Mouse (Mus musculus) megakaryocyte, adult 5-6 weeks (primary cell): ENCODE measurements around the gene Rab6a. TPM values are rescaled to one million over a fixed set of nuclear protein-coding genes. Genes with fewer than 3 reads are reported as not detected.

ENCODE experiments used
- ATAC-seq: 2 replicates; pipeline ENCODE4 v1.8.0; 2016; ENCODE audit warnings: mild to moderate bottlenecking, inconsistent platforms; ENCODE audit not compliant: poor library complexity, severe bottlenecking
- total RNA-seq, 2 experiments: library from RNA; stranded (forward) in 1 of 2; stranded (reverse) in 1 of 2; fragments of 153-499, 151-499 nt in 1 of 2; fragments of 221-1000, 200-1000 nt in 1 of 2; gene quantifications; 2 replicates each; pipeline versions ENCODE4 v1.2.3 to v1.2.4; 2015 to 2017

Gene Rab6a
- total RNA-seq, 2 experiments from 2014 or later, result 87.5 to 102 TPM

DNA sequence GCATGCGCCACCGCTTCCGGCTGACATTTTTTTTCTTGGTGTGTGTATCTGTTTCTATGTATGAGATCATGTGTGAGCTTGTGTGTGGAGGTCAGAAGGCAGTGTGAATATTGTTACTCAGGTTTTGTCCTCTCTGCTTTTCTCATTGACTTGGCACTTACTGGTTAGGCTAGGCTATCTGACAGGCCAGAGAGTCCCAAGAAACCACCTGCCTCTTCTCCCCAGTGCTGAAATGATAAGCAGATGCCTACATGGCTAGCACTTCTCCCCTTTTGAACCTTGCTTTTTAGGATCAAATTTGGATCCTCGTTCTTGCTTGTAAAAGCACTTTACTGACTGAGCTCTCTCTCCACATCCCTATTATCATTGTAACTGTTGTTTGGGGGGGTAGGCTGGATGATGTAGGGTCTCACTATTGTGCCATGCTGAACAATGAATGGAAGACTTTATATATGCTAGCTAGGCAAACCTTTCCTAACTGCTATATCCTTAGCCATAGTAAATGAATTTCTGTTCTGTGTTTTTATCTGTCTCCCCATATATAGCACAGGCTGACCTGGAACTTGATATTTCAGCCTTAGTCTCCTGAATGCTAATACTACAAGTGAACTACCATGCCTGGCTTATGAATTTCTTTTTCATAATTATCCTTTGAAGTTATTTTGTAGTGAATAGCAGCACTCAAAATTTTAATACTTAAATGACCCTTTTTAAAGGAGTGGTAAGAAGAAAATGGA, 9.1 kb downstream of the Rab6a start:
- ATAC-seq, result no peak

DNA sequence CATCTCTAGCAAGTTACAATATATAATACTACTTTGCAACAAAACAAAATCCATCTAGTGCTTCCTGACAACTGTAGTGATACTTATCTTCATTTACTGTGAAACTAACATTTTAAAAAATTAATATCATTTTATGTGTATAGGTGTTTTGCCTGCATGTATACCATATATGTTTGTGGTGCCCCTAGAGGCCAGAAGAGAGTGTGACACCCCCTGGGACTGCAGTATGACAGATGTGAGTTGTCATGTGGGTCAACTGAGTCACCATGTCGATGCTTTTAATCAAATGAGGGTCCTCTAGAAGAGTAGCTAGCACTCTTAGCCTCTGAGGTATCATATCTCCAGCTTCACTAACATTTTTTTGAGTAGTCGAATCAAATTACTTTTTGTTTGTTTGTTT, 15.1 kb downstream of the Rab6a start:
- ATAC-seq, result no peak

DNA sequence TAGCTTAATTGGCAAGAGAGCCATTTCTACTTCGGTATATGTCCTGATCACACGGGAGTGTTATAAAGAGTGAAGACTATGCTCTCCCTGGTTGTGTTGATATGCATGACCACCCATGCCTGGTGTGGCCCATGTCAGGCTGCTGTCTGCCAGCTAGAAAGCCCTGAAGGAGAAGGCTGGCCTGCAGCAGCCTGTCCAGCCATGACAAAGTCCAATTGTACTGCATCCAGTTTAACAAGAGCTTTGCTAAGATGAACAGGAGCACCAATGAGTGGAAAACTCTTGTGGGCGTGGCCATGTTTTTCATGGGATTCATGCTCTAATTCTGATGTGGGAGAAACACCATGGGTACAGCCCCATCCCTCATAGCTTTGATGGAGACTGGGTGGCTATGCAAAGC, 17.3 kb downstream of the Rab6a start:
- ATAC-seq, result no peak

DNA sequence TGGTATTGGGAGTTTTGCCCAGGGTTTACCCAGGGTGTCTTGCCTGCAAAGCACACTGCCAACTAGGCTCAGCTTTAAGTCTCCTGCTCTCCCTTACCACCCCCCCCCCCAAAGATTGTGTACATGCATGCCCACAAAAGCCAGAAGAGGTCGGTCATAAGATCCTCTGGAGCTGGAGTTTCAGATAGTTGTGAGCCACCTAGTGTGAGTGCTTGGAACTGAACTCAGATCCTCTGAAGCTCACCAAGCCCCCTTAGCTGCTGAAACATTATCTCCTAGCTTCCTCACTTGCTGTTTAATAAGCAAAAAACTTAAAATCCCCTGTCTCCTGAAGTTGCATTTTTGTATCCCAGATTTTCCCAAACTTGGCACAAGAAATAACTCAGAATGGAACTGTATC, 30.4 kb downstream of the Rab6a start:
- ATAC-seq, result no peak; the same call in 1 of the 2 replicates

DNA sequence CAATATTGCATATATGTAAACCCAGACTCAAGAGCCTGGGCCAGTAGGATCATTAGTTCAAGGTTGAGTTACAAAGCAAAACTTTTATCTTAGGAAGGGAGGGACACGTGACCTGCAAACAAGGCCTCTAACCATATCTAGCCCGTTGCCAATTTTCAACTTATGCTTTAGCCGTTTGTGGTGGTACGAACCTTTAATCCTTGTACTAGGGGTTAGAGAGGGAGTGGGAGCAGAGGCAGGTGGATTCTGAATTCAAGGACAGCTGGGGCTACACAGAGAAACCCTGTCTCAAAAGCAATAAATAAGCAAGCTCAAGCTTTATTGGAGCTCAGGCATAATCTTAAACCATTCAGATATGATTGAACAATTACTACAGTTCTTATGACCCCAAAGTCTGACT, 35.2 kb downstream of the Rab6a start:
- no peak for ATAC-seq

DNA sequence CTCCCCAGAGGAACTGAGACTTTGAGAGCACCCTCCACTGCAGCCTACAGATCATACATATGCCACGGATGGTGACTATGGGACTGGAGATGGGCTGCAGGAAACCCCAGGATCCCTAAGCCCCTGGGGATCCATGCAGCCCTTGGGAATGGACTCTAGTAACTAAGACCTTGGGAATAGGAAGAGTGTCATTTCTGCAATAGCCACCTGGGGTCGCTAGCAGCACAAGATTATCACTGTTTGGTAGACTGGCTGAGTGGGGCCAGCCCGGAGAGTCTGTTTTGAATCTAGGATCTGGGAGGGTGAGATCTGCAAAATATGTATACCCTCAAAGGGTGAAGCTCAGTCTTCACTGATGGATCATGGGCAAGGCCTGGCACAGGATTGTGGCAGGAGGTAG, 37.9 kb downstream of the Rab6a start:
- ATAC-seq, result no peak

DNA sequence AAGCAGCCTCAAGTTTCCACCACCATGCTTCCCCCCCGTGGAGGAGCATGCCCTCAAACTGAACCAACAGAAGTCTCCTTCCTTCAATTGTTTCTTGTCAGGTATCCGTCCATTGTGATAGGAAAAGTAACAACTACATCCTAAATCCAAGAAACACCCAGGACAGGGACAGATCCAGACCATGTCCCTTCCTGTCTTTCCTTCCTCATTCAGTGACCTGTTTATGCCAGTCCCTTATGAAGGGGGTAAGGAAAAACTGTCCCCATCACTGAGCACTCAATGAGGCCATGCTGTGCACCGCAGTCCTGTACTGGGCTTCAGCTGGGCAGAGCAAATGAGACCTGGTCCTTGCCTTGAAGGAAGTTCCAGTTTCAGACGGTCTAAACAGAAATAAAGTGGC, 41.9 kb downstream of the Rab6a start:
- ATAC-seq, result no peak

DNA sequence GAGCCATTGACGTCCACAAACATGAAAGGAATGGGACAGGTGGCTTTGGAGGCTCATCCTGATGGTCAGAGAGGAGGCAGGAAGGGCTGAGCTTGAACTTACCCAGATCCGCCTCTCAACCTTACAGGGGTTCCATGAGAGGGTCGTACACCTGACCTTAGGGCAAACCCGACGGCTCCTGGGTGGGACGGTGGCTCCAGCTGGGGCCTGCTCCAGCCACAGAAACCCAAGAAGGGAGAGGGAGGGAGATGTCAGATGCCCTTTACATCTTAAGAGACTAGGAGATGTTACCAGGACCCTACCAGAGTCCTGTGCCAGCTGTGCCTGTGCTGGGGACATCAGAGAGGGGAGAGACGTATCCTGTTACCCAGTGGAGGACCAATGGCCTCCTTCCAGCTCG, 42.6 kb downstream of the Rab6a start:
- no peak for ATAC-seq

DNA sequence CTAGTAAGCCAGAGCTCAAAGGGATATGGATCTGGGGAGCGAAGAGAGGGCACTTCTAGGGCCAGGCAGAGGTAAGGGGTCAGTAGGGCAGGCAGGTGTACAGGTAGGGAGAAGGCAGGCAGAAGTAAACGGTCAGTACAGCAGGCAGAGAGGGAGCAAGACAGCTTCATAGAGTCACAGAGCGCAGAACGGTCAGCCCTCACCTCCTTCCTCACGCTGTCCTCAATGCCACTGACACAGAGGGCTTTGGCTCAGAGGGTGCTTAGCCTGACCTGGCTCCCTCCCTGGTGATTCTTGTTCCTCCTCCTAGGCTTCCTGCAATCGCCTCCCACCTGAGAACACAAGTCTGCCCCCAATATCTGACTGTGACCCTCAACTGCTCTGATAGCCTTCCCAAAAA, 43.2 kb downstream of the Rab6a start:
- no peak for ATAC-seq

DNA sequence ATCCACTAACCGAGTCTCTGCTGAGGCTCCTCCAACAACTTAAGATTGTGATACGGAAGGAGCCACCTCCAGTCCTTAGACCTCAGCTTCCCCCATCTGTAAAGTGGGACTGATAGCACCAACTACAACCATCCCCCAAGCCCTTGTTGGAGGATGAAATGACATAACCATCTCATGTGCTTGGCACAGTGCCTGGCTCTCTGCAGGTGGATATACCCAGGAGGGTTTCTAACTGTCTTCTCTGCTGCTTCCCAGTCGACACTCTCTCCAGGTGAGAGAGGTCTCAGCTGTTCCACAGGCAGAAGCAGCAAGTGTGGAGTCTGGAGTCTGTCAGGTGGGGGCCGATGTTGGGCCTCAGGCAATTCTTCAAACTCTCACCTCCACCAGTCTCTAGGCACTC, 43.8 kb downstream of the Rab6a start:
- no peak for ATAC-seq

DNA sequence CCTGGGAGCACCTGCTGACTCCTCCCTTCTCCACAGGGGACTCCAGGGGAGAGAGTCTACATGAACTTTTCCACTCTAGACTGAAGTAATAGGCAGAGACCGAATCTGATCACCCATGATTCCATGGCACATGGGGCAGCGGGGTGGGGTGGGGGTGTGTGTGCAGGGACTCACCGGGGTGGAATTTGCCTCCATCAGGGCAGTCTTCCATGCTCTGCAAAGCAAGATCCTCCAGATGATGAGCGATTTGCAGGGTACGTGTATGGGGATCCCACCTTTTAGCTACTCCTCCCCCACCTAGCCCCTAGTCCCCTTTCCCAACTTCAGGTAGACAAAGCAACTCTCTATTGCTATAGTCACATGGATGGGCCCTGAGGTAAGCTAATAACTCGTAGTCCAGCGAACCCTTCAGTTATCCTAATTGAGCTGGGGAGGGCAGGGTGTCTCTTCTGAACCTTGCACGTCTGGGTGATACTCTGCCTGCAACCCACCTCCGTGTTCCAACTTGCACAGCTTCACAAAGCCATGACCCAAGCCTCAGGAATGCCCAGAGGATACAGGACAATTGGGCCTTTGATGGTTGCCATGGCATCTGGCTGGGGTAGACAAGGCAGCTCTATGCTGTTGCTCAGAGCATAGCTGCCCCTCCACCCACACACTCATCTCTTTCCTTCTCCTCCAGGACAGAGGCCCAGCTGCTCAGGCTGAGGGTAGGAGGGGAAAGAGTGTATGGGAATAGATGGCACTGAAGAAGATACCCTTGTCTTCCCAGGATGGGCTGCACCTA, 46.5 kb downstream of the Rab6a start:
- no peak for ATAC-seq

DNA sequence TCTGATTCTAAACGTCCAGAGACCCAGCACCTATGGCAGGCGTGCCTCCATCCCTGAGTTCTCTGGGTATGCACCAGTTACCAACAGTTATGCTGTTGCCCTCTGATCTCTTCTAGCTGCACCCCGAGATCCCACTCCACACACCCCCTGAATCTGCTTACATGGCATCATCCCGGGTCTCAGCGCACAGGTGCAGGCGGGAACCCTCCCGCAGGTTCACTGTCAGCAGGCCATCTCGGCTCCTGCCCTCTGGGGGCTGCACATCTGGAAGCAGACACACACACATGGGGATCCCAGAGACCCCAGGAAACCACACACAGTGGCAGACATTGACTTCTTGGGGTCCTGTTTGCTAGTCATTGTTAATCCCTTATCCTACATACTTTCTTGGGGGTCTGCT, 47.2 kb downstream of the Rab6a start:
- ATAC-seq, result no peak

DNA sequence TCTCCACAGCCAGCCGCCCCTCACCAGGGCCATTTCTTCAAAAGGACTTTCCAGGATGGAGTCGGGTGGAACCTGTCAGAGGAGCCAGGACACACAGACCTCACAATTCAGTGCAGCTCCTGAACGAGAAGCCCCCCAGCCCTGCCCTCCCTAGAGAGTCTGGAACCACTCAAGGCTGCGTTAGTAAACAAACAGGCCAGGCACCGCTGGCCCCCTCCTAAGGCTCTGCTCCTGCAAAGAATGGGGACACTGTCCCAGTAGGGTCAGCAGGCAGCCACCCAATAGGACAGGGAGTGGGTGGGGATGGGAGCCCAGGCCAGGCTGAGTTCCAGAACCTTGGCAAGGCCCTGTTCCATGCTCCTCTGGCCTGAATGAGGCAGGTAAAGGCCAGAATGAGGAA, 49.5 kb downstream of the Rab6a start:
- no peak for ATAC-seq

DNA sequence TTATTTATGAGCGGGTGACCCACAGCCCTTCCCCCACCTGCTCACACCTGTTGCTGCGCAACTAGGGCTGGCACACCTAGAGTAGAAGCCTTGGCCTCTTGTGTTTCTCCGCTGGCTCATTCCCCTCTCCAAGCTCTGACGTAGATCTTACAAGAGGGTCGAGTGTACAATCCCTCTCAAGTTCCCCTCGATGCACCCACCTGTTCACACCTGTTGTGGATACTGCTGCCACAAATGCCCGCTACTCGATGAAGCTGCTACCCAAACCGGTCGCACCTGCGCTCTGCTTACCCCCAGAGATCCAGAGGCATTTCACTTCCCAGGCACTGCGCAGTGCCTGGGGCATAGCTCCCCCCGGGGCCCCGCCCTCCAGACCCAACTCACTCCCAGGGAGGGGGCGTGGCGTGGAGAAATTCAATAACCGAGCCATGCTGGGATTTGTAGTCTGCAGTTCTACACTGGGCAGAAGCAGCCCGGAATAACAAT, 50.9 kb downstream of the Rab6a start:
- ATAC-seq, result no peak

DNA sequence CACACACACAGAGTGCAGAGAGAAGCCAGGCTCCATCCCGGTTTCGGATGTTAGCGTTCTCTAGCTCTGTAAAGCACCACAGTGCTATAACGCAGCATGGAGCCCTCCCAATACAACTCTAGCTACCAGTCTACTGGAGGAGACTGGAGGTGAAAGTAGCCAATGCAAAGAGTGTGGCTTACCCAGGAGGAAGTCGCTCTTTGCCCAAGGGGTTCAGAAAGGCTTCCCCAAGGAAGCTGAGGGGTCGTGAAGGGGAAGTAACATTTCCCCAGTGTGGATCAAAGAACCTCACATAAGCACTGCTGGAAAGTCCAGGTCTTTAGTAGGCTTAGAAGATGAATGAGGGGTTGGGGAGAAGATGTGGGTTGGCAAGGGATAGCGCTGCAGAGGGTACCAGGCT, 54.1 kb downstream of the Rab6a start:
- ATAC-seq, result no peak

DNA sequence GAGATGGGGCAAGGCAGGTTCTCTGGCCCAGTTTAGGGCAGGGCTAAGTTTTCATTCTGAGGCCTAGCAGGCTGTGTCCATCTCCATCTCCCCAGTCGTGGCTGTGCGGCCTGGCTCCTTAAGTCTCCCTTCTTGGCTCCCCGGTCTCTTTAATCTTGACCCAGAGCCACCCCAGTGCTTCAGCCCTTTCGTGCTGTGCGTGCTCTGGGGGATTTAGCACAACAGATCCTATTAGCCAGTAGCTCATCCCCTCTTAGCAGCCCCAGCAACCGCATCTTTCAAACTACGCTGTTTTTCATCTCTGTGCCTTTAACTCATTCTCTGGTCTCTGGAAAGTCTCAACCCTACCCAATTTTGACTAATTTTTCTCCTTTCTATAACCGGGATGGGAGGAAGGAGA, 55.0 kb downstream of the Rab6a start, which contains the start of gene Plekhb1:
Gene Plekhb1 (minus strand): TSS at position 184 of the 400 bp plus-strand sequence.
- ATAC-seq, result no peak

DNA sequence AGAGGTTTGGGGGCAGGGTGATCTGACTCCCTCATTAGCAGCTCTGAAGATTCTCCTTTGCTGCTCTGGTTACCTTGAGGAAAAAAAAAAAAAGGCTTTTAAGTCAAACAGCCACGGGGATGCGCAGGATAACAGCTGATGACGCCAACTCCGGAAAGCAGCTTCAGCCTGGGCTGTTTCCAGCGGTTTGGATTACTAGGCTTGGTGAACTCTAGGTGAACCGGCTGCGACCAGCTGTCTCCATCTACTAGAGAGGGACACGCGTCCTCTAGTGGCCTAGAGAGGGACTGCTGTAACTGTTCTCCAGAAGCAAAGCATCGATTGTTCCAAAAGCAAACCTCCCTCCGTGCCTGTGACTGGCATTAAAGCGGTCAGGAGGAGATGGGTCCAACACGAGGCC, 56.0 kb downstream of the Rab6a start:
- peak; percentile 94 for ATAC-seq

DNA sequence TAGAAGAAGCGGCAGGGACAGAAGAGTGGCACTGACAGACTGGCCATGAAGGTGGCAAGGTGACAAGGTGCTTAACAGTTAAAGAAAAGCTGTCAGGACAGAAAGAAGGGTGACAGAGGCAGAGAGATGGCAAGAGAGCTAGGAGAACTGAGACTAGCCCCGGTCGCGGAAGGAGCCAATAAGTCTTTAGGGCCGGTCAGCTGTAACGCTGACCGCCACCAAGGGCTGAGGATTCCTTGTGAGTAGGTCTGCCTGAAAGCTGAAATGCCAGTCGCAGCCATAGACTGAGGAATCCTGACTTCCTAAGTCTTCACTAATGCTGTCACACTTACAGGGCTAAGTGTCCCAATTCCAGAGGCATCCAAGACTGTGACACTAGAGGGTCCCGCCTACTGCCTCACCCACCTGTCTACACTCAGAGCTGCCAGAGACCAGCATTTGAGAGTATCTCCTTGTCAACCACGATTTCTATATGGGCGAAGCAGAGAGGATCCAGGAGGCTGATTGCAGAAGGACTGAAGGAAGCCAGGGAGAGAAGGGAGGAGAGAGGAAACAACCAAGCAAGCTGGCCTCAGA, 56.6 kb downstream of the Rab6a start:
- ATAC-seq, result no peak

DNA sequence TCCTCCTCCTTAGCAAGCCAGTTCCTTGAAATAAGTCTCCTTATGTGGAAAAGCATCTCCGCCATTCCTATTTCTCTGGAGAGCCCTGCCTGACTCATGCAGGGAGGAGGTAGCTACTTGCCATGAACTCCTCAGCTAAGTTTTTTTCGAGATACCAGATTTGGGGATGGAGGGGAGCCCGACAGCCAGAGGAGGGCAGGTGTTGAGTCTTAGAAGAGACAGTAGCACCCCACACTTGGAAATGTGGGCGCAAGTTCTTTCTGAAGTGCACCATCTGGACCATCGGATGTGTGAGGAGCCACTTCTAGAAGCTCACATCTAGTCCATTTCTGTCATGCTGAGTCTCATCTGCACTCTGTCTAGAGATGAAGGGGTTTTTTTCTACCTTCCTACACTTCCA, 63.4 kb downstream of the Rab6a start:
- no peak for ATAC-seq

DNA sequence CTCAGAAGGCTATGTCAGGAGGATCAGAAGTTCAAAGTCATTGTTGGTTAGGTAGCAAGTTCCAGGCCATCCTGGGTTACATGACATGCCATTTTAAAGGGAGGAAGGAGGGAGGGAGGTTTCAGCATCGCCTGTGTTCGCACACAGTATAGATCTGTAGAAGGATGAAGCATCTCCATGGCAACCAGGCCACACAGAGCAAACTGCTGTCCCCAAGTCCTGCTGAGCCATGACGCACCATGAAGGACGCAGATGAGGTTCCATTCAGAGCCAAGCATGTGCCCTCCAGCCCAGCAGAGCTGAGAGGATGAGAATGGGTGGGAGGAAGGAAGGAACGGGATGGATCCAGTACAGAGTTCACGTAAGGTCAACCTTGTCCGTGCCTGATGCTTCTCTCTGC, 66.2 kb downstream of the Rab6a start:
- ATAC-seq, result no peak

DNA sequence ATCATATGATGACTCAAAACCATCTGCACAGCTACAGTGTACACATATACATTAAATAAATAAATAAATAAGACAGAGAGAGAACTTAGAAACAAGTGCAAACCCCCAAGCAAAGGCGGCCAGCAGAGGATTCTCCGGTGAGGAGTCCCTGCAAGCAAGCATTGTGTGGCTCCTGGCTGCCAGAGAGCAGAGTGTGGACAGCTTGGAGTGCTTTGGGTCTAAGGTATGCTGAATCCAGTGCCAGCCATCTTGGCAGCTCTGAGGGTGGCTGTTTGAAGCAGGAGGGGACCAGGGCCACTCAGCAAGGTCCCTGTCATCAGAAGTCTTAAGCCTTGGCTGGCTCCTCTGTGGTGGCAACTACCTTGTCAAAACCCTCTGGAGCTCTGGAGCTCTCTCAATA, 67.7 kb downstream of the Rab6a start:
- no peak for ATAC-seq

DNA sequence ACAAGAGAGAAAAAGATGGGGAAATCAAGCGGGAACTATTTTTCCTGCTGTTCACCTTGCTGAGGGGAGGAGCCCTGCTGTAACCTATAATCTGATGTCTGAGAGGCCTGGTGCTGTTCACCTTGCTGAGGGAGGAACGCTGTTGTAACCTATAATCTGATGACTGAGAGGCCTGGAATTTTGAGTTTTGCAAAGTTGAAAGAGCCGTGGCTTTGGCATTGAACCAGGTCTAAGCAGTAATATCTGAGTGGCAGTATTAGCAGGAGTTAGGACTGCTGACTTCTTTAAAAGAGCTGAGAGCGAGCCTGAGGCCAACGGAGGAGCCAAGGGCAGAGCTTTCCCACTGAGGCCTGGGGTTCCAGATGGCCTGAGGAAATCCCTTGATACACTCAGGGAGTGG, 70.8 kb downstream of the Rab6a start:
- no peak for ATAC-seq
